Mouse (Mus musculus): ENCODE measurements at regions not wholly inside any gene's neighbourhood (a gene's known extent, or its start where the extent isn't known, plus 50 kb on each side); places are given as distances from the start of the nearest gene placed in this dataset.
"Not testable (repeated sequence)": the region's sequence is repeated elsewhere in the genome, so short reads cannot be mapped to it uniquely, and the experiment has no call there.

DNA sequence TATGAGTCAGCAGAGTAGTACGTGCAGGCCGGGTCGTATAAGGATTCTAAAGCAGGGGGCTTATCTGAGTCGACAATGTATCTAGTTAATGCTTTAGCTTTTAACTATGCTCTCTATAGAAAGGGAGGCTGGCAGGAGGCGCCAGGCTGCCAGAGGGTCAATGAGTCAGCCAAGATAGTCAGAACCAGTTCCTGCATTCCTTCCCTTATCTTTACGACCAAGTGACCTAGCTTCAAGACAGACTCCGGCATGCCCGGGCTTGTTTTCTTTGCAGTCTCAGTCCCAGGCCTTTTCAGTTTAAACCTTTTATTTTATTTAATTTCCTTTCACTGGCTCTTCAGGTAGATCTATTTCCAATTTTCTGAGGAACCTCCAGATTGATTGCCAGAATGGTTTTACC lies 374.0 kb upstream of the Nrxn1 start:
- no peak for DNase-seq (ENCODE audit: low spot score in 2 of 2)

DNA sequence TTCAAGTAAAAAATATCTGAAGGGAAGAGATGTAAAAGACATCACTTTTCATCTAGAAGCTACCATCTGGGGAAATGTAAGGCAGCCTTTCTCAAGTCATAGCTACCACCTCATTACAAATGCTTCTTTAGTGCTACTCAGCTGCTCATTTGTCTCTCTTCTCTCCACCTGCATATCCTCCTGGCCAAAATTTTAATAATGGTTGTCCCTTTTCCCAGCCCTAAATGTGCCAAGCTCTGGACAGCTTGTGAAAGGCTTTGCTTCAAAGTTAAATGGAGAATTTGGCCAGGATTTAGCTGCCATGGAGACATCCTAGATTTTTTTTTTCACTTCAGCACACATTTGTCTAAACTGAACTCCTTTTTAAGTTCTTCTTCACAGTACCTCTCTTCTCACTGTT lies 358.8 kb upstream of the Nrxn1 start:
- peak; percentile 5 to 32 for DNase-seq (ENCODE audit: low spot score in 2 of 2)

DNA sequence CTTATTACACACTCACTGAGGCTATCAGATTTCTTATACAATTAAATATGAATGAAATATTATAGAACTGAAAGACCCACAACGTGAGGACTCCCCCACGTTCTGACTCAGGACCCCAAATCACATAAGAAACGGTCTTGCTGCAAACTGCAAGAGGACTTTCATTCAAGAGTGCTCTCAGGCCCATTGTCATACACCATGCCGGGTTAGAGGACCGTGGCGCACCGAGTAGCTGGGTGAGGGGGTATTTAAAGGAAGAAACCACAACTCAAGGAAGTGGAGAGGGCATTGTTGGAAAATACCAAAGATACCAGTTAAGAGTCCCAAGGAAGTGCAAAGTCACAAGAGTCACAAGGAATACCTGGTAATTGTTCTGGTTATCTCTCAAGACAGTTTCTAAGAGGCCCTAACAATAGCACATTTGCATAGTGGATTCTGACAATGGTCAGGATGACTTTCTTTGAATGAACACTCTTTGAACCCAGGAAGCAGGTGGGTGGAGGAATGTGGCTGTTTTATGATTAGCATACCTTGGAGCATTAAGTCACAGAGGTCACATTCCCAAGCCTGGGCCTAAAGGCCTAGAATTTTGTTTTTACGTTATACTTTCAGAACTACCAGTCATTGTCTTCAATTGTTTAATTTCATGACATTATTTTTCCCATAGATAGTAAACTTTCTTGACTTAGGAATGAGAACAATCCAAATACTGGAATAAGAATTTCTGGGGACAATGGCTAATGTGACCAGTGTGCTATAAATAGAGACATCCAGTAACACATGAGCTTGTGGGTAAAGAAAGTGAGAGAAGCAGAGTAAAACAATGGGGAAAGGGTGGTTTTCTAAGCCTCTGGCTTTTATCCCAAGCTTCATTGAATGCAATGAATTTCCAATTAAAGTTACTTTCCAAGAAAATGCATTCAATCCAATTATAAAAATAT lies 339.2 kb upstream of the Nrxn1 start:
- DNase-seq (ENCODE audit: low spot score in 2 of 2) = not testable (repeated sequence)

DNA sequence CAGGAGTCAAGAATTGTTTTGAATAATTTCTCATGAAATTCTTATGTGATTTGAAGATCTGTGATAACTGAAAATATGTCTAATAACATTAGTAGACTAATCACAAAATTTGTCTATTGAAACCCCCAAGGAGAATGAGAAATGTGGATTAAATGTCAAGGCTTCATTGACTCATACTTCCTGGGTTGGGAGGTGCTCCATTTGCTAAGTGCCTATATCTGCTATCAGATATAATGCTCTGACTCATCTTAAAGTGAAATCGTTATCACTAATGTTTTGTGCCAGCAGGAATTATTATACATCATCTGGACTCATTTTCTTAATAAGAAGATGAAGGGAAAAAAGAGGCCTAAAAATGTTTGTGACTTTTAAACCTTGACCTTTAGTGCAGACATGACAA lies 337.5 kb upstream of the Nrxn1 start:
- DNase-seq (ENCODE audit: low spot score in 2 of 2) = no peak

DNA sequence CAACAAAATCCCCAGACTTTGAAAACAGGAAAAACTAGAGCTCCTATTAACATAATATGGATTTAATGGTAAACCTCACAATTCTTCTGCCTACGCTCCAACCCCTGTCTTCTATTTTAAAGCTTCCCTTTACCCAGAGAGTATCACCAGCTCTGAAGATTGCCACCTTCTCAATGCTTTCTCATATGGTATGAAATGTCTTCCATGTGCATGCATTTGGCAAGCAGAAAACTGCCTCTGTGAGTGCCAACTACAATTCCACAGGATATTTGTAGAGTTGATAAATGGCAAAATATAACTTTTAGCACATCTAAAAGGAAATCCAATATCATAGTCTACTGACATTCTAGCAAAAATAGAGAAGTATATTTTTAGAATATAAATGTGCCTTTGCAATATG lies 332.2 kb upstream of the Nrxn1 start:
- peak in 1 of 2 experiments; percentile 2 for DNase-seq (ENCODE audit: low spot score in 2 of 2)

DNA sequence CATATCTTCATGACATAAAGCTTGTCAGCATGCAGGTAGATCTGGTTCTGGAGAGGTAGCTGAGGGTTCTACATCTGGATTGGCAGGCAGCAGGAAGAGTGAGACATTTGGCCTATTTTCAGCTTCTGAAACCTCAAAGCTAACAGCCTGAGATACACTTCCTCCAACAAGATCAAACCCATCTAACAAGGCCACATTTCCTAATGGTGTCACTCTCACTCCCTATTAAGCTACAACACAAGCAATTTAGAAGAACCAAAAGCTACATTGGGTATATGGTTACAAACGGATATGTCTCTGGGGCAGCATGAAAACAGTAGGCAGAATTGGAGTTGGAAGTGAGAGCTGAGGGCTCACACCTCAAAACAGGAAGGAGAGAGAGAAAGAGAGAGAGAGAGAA lies 325.7 kb upstream of the Nrxn1 start:
- no peak for DNase-seq (ENCODE audit: low spot score in 2 of 2)

DNA sequence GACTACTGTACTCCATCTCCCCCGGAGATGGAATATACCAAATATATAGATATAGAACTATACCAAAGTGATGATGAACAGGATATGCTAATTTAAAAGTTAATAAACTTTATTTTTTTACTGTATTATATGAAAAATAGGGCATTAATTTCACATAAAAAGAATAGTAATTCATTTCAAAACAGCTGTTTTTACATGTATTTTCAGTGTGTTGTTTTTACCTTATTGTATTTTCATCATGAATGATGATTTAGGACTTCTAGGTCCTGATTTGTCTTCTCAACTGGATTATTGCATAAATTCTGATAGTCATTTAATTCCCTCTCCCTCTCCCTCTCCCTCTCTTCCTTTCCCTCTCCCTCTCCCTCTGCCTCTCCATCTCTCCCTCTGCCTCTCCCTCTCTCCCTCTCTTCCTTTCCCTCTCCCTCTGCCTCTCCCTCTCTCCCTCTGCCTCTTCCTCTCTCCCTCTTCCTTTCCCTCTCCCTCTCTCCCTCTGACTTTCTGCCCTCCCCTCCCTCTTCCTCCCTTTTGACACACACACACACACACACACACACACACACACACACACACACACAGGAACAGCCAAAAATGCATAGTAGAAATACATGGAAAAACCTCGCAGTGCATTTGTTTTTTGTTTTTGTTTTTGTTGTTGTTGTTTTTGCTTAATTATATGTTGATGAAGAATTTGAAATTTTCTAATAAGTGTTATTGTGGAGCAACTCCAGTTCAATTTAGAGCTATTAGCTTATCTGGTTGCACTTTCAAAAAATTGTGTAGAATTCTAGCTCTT lies 298.3 kb upstream of the Nrxn1 start:
- no peak for DNase-seq (ENCODE audit: low spot score in 2 of 2)

DNA sequence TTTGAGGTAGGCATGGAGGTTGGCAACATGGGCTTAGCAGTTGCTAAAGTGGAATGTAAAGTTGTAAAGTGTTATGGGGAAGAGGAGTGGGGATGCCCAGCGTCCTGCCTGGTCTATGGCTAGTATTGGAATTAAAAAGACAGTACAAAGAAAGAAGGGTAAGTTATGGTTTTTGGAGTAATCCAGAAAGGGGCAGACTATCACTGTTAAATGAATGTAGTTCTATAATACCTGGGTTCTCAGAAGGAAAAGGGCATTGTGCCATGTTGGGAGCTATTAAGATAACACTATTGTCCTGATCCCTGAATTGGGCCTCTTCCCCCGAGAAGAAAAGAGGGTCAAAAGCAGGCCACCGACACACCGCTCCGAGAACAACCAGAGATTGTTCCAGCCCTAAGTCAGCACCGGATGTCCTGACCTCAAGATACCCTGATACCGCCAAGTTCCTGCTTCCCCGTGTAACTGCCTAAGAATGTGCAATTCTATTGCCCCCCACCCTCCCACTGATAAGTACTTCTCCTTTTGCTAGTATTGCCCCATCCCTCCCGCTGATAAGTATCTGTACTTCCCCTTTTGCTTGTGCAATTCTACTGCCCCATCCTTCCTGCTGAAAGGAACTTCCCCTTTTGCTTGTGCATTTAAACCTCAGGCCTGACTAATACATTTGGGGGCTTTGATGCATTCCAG lies 297.2 kb upstream of the Nrxn1 start:
- not testable (repeated sequence) for DNase-seq (ENCODE audit: low spot score in 2 of 2)

DNA sequence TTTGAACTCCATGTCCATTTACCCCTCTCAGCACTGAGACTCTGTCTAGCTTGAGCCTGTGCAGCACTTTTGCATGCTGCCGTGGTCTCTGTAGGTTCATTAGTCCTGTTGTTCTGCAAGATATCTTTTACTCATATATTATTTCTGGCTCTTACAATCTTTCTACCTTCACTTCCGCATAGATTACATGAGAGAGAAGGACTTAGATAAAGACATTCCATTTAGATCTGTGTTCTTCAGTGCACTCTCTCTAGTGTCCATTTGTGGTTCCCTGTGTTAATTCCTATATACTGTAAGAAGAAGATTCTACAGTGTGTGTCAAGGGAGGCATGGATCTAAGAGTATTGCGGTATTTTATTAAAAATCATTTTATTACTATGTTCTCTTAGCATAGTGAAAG lies 295.6 kb upstream of the Nrxn1 start:
- DNase-seq (ENCODE audit: low spot score in 2 of 2) = no peak

DNA sequence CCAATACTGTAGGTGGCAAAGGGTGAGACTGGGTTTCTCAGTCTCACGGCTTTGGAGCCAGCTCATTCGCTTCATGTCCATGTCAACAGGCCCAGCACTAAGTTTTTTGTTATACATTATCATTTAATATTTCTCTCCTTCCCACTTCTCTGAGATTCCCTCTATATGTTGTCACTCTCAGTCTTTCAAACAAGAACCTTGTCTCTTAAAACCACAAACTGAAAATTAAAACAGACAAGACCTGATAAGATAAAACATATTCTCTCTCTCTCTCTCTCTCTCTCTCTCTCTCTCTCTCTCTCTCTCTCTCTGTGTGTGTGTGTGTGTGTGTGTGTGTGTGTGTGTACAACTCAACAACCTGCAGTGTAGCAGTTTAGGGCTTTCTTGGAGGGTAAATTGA lies 295.2 kb upstream of the Nrxn1 start:
- no peak for DNase-seq (ENCODE audit: low spot score in 2 of 2)

DNA sequence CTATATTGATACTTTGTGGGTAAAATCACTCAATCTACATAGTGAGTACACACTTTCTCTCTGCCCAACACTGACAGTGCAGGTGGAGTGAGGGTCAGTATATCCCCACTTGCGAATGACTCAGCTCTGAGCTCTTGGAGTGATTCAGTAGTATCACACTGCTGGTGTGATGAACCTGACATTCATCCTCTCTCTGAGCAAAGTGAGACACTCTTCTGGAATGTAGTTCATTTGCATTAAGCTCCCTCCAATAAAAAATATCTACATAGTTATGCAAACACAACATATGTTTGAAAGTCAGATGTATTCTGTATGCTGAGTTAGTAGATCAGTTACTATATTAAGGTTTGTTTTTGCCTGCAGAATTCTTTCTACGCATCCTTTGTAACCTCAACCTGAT lies 293.1 kb upstream of the Nrxn1 start:
- DNase-seq (ENCODE audit: low spot score in 2 of 2) = peak in 1 of 2 experiments; percentile 1

DNA sequence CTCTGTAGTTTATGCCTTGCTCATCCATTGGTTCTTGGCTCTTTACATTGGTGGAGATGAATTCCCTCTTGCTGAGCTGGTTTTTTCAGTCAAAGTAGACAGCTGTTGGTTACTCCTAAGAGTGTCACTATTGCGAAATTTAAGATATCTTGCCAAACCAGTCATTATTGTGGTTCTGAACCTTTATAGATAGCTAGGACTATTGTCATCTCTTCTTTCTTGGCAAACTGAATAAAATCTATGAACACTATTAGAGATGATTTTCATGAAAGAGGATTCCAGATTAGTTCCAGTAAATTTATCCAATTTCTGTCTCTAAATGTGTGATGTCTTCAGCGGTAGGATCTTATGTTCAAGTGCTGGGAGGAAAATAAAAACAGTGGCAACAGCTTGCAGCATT lies 275.3 kb upstream of the Nrxn1 start:
- DNase-seq (ENCODE audit: low spot score in 2 of 2) = no peak

DNA sequence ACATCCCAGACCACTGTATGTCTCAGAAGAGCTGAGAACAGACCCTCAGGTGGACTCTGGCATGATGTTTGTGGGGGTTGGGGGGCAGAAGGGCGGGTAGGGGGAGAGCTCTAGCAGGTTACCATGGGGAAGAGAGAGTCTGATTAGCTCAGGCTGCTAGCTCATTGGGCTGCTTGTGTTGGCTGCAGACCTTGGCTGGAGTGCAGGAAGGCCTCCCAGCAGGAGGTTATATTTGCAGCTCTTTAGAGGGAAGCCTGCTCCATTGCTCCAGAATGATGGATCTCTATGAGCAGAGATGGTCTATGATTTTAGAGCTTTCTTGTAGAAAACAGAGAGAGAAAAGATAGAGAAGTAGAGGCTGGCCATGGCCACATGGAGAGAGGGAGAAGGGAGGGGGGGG lies 268.4 kb upstream of the Nrxn1 start:
- no peak for DNase-seq (ENCODE audit: low spot score in 2 of 2)

DNA sequence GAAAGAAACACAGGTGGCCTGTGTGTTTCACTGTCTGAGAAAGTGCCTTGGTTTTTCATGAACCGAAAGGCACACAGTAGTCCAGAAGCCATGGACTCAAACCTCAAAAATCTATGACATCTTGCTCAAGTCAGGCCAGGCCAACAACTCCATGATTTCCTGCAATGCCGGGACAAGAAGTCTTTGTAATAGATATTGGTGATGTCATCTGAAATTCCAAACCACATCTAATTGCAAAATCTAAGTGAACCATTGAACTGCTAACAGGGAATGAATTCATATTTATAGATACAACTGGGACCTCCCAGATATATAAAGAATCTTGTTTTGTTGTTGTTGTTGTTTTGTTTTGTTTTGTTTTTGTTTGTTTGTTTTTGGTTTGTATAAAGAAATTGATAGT lies 259.2 kb upstream of the Nrxn1 start:
- DNase-seq (ENCODE audit: low spot score in 2 of 2) = no peak

DNA sequence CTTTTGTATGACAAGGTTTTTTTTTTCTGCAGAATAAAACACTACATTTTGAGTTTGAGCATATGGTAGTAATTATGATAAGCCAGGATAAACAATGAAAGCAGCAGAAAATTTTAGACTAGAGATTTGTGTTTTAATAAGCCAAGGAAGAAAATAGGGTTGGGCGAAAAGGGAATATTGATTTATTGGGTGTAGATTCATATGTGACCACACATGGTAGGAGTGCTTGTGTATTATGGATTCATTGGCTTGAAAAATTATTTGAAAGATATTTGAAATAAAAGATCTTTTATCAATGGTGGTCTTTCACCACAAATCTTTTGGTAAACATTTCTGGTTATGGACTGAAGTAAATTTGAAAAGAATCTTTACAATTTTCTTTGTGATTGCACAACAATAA lies 244.0 kb upstream of the Nrxn1 start:
- DNase-seq (ENCODE audit: low spot score in 2 of 2) = no peak

DNA sequence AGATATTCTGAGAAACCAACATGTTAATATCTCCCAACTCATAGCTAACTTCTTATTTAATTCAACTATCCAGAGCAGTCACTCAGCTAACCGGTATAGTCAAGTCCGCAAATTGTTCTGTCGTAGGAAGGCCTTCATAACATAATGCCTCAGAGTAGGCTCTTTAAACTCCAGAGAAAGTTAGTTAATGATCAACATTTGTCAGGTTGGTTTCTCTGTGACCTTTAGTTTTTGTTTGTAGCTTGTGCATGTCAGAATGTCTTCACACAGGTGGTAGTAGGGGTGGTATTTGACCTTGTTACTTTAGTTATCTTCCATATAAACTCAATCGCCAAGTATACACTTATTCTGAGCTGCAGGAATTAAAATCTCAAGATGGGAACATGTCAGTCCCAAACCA lies 240.9 kb upstream of the Nrxn1 start:
- no peak for DNase-seq (ENCODE audit: low spot score in 2 of 2)

DNA sequence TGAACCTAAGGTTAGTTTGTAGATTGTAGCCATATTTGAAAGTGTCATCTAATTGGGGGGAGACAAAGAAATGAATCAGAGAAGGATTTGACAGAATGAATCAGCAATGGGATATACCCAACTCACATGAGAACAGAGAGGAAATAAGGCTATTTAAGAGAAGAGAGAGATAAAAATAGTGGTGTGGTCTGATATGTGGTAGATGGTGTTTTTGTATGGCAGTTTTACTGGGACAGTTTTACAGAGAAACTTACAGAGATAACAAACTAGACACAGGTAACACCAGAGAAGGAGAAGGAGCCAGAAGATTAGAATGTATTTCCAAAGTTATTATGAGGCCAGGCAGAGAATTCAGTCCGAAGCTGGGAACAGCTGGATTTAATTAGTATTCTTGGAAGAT lies 240.3 kb upstream of the Nrxn1 start:
- no peak for DNase-seq (ENCODE audit: low spot score in 2 of 2)

DNA sequence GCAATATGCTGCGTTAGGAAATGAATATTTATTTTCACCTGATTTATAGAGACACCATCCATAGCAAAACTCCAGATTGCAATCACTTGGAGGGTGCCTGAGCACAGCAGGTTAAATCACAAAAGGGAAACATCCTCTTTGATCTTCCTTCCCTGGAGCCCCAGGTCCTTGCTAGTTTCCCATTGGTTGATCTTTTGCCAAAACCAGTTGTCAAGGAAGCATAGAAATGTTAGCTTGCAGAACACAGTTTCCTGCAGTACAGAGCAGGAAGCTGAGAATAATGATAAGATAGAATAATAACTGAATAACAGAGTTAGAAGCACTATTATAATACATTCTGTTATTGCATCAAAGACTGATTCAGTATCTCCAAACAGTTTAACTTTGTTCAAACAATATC lies 231.5 kb upstream of the Nrxn1 start:
- DNase-seq (ENCODE audit: low spot score in 2 of 2) = no peak

DNA sequence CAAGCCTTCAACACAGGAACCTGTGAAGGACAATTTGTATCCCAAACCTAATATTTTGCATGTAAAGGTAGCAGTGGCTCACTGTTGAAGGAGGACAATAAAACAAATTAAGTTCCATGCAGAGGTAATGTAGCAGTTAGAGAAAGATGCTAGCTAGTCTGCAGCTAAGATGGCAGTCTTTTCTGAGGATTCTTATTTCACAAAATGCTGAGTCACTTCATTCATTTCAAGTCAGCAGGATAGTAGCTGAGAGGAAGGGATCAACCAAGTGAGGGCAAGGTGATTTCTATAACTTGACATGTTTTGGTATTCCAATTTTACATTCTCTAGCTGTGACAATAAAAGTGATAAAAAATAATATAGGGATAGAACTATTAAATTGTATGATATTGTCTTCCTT lies 194.0 kb upstream of the Nrxn1 start:
- DNase-seq (ENCODE audit: low spot score in 2 of 2) = no peak

DNA sequence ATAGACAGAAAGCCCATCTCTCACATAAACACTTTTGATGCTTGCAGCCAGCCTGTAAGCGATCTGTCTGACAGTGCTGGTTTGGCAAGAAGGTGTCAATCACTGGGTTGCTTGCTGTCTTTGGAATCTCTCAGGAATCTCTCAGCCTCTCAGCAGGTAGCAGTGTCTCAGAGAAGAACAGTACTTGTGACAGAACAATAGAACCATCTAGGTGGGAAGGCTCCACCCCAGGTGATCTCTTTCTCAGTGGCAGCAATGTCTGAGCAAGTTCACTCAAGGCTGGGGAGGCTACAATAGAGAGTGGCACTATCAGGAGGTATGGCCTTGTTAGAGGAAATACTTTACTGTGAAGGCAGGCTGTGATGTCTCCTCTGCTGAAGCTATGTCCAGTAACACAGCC lies 181.5 kb upstream of the Nrxn1 start:
- DNase-seq (ENCODE audit: low spot score in 2 of 2) = no peak

DNA sequence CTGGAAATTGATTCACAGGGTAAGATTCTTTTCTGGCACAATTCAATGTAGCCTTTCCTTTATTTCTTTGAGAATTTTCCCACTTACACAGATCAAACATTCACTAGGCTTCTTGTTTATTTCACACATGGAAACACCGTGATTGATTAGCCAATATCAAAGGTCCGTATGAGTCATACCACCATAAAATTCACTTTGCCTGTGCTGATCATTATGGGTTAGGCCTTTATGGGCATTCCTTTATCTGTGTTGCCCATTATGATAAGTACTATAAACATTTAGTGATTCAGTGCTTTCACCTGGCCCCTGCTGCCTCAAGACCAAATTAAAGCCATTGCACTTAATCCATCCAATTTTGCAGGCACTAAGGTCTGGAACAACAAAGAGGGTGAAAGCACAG lies 145.8 kb upstream of the Nrxn1 start:
- no peak for DNase-seq (ENCODE audit: low spot score in 2 of 2)

DNA sequence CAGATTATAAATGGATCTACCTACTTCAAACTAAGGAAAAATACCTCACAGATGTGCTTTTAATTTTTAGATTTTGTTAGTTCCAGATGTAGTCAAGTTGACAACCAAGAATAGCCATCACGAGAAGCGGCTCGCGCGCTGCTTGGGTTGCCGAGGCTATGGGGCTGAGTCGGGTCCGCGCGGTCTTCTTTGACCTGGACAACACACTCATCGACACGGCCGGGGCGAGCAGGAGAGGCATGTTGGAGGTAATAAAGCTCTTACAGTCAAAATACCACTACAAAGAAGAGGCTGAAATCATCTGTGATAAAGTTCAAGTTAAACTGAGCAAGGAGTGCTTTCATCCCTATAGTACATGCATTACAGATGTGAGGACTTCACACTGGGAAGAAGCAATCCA lies 143.8 kb upstream of the Nrxn1 start:
- not testable (repeated sequence) for DNase-seq (ENCODE audit: low spot score in 2 of 2)
